Mouse (Mus musculus) brain, adult 2 months (tissue): Measurements from ENCODE around the gene Rpl3l.
A peak's percentile ranks its signal among the peaks of the same experiment; 100 is the strongest.
"Not testable (repeated sequence)": the region's sequence is repeated elsewhere in the genome, so short reads cannot be mapped to it uniquely, and the experiment has no call there.

Source experiments
- DNase-seq: peaks from one replicate; pipeline ENCODE4 v3.0.0; 2011; ENCODE audit warnings: low read depth, low spot score

The Rpl3l gene

DNA sequence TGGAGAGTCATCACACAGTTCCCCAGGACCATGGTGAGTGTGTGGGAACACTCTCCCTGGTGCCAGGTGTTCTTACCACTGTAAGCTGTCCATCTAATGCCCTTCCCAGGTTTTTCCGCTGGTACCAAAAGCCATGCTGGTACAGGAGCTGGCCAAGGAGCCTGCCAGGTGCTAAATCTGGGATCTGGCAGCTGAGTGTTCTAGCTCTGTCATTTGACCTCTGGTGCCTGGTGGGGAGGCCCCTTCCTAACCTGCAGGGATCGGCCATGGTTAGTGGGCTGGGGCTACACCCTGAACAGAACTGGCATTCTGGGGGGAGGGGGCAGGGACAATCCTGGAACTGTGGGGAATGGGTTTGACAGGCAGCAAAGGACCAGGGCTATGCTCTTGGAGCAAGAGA is at the start of gene Rpl3l:
Gene Rpl3l, plus strand, starts transcription at position 203 of the 400 bp plus-strand sequence.
- no peak for DNase-seq

DNA sequence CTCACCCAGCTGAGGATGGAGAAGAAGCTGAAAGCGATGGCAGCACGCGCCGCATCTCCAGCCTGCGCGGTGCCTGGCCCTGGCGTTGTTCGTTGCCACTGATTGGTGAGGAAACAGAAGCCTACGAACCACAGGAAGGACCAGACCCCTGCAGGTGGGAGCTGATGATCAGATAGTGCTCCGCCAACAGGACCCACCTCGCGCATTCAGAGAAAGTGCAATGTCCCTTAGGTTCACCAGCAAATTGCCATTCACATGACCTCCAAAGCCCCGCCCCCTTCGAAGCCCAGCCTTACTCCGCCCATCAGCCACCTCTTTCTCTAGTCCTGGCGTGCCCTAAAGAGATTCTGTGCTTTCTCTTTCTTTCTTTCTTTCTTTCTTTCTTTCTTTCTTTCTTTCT is 41.1 kb upstream of the Rpl3l start:
- no peak for DNase-seq

DNA sequence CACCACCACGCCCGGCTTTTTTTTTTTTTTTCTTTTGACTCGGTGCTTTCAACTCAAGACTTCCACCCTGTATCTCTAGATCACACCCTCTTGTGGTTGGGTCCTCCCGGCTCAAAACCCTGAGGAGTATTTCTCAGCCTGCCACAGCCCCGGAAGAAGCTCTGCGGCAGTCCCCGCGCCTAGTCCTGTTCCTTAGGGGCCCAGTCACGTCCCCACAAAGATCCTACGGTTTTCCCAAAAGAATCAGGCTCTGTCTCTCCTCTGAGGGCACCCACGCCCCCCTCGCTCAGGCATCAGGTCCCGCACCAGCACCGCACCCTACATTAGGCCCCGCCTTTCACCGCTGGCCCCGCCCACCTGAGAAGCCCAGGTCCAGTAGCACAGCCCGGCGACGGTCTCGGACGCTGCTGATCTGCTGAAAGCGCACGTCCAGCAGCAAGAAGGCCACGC is 40.4 kb upstream of the Rpl3l start:
- DNase-seq = peak; percentile 35

DNA sequence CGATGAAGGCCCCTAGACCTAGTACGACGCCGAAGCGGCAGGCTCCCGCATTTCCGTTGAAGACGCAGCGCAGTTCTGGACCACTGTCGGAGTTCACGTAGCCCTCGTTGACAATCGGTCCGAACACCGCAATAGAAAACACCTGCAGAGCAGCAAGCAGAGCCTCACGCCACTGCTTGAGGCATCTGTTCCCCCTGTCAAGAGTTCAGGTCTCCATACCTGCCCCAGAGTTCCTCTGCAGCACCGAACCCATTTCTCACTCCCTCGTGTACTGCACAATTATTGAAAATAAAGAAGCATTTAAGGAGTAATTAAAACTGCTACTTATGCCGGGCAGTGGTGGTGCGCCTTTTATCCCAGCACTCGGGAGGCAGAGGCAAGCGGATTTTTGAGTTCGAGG is 40.0 kb upstream of the Rpl3l start:
- no peak for DNase-seq

DNA sequence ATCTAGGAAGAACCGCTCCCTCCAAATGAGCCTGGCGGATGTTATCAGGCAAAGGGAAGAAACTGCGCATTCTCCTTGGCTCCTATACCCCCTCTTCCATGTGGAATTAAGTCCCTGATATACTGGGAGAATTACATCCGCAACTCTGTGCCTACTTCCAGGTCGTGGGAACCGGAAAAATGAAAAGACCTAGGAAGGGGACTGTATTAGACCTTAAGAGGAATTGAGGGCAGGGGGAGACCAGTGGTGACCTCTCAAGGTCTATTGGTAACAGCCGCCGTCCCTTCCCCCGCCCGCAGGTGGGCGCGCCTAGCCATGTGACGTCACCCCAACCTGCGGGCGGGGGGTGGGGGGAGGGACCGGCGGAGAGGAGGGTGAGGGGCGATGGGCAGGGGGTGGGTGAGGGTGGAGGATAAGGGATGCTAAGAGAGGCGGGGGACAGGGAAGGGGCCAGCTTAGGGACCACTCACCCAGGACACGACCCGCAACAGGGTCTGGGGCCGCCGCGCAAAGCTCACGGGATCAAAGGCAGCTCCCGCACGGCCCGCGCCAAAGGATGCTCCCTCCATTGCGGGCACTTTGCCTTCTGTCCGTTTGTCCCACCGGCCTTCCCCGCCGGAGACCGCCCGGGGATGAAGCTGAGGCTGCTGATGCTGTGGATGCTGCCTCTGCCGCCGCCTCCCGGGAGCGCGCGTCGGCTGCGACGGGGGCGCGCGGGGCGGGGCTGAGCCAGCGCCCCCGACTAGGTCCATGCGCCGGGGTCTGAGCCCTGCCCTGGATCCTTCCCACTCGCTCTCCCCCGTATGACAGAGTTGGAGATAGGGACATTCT is 38.2 kb upstream of the Rpl3l start, which contains the start of gene Syngr3:
Gene Syngr3, minus strand, starts transcription at position 705 of the 831 bp plus-strand sequence.
- DNase-seq = peak; percentile 69

DNA sequence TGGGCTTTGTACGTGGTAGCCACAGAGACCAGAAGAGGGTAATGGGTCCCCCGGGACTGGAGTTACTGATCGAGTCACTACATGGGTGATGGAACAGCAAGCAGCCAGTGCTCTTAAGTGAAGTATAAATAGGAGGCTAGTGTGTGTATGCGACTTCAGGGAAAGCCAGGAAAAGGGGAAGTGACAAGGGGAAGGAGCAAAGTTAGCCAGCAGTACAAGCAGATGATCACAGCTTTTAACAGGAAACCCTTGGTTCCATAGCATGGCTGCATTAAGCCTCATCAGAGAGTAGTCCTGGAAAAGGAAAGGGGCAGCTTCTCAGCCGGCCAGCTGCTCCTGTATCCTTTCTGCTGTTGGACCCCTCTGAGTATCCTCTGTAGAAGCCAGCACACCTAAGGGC is 35.2 kb upstream of the Rpl3l start:
- no peak for DNase-seq

DNA sequence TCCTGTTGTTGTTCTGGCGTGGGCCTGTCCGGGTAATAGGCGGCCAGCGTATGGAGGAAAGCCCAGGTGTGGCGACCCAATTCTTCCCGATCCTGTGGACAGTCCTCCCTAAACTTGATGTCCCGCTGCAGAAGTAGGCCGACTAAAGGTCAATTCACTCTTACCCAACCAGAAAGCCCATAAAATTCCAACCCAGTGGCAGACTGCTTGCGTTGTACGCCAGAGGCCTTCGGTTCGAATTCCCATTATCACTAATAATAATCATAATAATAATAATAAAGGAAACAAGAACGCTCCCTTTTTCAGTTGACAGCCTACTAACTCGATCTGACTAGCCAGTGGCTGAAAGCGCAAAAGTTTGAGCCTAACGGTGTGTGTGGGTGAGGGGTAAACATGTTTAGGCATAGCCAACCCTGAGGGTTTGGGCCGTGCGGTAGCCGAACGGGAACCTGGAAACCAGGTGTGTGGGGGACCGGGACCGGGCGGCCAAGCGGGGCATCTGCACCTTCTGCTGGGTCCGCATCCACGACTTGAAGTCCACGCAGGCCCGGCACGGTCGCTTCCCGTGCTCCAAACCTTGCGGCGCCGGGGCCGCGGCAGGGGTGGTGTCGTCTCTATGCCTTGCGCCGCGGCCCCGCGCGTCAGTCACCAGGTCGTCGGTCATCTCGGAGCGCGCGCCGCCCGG is 32.2 kb upstream of the Rpl3l start:
- DNase-seq = no peak

DNA sequence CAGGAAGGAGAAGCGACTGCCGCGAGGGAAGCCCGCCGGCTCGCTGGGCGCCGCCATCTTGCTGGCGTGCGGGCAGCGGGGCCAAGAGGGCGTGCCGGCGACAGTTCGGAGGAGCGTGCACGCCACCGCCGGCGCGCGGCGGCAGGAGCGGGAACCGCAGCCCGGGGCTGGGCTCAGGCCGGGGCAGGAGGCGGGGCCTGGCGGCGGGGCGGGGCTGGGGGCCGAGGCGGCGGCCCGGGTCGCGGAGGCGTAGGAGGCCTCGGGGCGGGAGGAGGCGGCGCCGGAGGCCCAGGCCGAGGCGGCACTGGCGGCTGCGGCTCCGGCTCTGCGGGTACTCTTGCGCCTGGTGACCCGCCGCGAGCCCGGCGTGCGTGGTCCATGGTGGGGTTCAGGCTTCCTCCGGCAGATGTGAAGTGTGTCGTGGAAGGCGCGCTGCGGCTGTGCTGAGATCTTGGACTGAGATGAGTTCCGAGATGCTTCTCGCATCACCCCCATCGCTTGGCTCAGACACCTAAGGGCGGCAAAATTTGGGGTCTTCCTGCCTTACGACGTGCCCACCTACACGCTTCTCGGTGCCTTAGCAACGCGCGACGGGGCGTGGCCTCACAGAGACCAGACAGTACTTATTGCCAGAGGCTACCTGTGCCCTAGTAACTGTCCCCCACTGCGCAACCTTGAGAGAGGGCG is 31.5 kb upstream of the Rpl3l start, which contains the start of the genes Gfer and Noxo1:
Gene Gfer, minus strand, starts transcription at position 146 of the 687 bp plus-strand sequence.
Gene Noxo1, plus strand, starts transcription at position 224 of the 687 bp plus-strand sequence.
- DNase-seq = peak; percentile 94

DNA sequence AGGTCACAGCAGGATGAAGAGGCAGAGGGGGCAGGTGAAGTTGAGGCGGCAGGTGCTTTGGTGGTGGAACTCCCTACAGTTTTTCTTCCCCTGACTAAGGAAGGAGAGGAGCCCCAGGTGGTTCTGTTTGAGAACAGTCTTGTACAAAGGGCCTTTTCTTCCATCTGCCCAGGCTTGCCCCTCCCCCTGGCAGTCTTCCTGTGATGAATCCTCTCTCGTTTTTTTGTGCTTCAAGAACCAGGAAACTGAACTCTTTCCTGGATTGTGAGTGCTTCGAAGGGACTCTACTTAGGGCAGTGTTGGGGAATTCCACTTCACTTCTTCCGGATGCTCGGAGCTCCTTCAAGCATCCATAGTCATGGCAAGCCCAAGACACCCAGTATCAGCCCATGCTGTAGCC is 29.6 kb upstream of the Rpl3l start:
- no peak for DNase-seq

DNA sequence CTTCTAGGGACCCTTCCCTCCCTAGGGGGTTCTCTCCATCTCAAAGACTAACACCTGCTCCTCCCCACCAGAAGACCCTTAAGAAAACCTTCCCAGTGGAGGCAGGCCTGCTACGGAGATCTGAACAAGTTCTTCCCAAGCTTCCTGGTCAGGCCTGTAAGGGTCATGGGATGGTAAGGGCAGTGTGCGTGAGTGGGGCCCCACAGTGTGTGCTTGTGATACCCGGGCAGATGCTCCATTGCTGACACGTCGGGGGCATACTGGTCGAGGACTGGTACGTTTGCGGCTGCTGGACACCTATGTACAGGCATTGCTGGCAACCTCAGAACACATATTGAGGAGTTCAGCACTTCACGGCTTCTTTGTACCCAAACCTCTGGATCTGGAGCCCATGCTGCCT is 28.9 kb upstream of the Rpl3l start:
- DNase-seq = no peak

DNA sequence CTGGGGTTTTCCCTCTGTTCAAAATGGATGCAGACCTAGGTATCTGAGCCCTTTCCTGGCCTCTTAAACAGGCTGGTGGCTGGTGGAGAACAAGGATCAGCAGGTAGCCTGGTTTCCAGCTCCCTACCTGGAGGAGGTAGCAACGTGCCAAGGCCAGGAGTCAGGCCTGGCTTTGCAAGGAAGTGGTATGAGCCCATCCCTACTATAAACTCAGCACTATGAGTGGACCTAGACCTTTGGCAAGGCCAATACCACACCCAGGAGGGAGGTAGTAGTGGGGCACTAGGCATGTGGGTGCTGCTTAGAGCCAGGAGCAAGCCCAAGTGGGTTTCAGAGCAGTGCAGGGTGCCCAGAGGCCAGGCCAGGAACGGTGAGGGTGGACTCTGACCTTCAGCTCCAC is 28.1 kb upstream of the Rpl3l start:
- DNase-seq = no peak

DNA sequence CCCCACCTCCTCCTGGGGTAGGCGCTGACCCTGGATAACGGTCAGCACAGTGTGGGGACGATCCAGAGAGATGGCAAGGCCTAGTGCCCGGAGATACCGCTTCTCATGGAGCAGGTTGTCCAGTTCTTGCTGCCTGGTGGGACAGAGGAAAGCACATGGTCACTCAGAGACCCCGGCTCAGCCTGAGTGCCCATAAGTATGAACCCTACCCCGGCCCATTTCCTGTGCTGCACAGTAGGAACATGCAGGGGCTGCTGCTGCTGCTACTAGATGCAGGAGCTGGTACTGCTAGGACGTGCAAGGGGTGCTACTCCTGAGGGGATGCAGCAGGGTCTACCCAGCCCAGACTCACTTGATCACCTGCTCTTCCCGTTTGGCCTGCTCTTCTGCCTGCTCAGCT is 26.4 kb upstream of the Rpl3l start:
- no peak for DNase-seq

DNA sequence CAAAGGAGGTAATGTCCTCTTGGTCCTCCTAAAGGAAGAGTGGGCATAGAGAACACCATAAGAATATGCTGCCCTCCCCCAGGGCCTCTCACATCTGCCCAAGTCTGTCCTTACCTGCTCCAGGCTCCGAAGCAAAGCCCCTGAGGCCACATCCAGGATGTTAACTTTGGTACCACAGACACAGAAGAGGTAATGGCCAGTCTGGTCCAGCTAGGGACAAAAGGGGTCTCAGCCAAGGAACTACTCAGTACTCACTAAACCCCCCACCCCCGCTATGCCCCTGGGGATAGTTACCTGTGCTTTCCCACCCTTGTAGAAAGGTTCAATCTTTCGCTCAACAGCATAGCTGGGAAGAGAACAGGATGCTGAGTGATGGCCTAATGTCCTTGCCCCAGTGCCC is 21.8 kb upstream of the Rpl3l start:
- no peak for DNase-seq

DNA sequence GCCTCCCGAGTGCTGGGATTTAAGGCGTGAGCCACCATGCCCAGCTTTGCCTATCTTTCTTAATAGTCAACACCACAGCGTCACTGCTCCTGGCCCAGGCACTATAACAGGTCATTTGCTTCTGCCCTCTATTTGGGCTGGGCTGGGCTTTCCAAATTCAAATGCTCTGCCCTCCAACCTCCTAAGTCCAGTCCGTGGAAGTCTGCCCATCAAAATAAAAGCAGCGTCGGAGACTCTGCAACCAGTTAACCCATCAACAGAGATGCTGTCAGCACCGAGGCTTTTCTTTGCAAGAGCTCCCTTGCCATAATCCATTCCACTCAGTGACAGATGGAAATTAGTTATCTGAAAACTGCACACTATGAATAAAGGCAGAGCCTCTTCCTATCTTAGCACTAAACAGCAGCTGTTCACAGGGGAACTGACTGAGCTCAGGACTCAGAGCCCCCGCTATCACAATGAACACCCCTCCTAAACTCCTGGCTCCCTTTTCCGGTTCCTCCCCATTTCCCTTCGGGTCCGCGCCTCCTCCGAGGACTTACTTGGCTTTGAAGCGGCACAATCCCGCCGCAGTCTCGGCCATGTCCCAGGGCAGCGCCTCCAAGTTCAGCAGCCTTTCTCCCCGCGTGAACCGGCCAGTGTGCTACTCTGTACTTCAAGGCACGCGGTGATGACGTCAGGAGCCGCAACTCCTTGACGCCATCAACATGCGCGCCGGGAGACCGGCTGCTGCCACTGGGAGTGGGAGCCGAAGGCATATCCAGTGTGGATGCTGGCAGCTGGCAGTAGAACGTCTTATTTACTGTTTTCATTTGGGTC is 20.4 kb upstream of the Rpl3l start, which contains the start of gene Tbl3:
Gene Tbl3, minus strand, starts transcription at position 679 of the 819 bp plus-strand sequence.
- DNase-seq = peak; percentile 97

DNA sequence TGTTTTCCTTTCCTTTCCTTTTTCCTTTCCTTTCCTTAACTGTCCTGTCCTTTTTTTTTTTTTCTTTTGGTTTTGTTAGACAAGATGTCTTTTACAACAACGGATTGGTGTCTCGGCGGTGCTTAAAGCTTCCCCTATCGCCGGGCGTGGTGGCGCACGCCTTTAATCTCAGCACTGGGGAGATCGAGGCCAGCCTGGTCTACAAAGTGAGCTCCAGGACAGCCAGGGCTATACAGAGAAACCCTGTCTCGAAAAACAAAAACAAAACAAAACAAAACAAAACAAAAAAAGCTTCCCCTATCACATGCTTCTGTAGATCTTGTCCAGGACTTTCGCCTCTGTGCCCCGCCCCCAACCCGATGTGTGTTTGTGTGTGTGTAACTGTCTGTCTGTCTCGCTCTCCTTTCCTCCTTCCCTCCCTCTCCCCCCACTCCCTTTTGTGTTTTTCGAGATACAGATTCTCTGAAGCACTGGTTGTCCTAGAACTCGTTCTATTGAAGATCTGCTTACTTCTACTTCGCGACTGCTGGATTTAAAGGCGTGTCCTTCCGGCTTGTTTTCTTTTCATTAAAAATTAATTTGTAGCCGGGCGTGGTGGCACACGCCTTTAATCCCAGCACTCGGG is 19.7 kb upstream of the Rpl3l start:
- no peak for DNase-seq

DNA sequence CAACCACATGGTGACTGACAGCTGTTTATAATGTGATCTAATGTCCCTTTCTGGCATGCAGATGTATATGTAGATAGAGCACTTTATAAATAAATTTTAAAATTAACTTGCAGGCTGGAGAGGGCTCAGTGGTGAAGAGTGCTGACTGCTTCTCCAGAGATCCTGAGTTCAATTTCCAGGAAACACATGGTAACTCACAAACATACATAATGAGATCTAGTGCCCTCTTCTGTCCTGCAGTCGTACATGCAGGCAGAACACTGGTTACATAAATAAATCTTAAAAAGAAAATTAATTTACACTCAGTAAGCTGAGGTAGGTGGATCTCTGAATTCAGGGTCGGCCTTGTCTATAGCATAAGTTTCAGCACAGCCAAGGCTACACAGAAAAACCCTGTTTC is 19.0 kb upstream of the Rpl3l start:
- peak; percentile 72 for DNase-seq

DNA sequence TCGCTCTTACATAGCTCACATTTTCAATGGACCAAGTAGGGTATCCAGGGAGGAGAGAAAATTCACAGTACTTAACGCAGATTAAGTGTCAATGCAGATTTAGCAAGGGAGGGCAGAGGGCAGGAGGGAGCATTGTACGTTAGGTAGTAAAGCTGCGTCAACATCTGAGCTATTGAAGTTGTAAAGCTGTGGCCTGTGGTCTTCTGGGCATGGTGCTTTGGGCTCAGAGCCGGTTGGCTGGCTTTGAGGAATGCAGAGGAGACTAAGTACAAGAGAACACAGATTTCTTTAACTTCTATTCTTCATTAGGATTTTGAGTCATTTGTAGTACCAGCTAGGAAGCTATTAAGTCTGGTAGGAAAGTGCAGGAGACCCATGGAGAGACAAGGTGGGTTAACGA is 12.1 kb upstream of the Rpl3l start:
- no peak for DNase-seq

DNA sequence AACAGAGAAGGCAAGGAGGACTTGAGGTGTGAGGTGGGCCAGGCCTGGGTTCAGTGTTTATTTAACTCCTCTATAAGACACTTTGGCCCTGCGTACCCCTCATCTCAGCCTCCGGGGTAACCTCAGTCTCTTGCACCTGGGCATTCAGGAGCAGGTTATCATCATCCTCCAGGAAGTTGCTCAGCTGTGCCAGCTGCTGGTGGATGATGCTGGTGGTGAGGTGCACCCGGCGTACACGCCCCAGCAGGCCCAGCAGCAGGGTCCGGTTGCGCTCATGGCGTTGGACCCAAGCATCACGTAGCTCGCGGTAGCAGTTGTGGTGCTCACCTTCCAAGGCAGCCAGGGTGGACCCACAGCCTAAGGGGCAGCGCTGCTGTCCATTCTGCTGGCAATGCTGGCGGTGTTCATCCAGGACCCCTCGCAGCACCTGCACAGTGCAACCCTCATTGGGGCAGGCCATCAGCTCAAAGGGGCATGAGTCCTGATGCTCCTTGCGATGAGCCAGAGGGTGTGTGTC is 11.4 kb upstream of the Rpl3l start:
- DNase-seq = no peak

DNA sequence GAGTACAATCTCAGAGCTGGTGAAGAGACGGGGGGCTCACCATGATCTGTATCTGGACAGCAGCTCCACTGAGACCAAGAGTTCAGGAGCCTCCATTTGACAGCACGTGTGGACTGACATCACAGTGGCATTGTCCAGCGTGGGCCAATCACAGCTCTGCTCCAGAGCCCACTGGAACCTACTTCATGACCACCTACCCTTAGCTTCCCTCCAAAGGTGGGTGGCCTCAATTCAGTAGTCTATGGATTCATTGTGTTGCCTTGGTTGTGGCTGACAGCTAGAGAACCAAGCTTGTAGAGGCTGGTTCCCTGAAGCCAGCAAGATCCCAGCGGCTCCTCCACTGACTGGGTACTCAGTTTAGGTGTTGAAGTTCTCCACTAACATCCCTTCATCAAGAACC is 9.7 kb upstream of the Rpl3l start, which contains the start of the genes Rnf151 and Rps2:
Gene Rnf151, minus strand, starts transcription at position 121 of the 400 bp plus-strand sequence.
Gene Rps2, plus strand, starts transcription at position 174 of the 400 bp plus-strand sequence.
- DNase-seq = no peak

DNA sequence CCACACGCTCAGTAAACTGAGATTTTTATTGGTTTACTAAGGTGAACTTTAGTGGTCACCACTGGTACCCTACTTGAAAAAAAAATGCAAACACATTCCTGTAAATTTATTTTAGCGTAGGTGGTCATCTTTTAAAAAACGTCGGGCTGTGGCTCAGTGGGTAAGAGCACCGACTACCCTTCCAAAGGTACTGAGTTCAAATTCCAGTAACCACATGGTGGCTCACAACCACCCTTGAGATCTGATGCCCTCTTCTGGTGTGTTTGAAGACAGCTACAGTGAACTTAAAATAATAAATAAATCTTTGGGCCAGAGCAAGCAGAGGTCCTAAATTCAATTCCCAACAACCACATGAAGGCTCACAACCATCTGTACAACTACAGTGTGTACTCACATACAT is 8.7 kb upstream of the Rpl3l start:
- DNase-seq = not testable (repeated sequence)
